Mouse (Mus musculus) ovary, postnatal 36 days (tissue): ENCODE data around the gene Hnf4a.
"Not testable (repeated sequence)": the region's sequence is repeated elsewhere in the genome, so short reads cannot be mapped to it uniquely, and the experiment has no call there.

ENCODE experiments used
- DNase-seq: peaks from one replicate; pipeline ENCODE4 v3.0.0; 2022; ENCODE audit warnings: low spot score, mixed read lengths

Gene Hnf4a

GRCm38 (mm10) chr2:163621401-163621800 is 114.8 kb downstream of the Hnf4a start:
- DNase-seq = not testable (repeated sequence)
